Comparison of ENCODE assay signal across 8 mouse cellular contexts in the genomic region with DNA sequence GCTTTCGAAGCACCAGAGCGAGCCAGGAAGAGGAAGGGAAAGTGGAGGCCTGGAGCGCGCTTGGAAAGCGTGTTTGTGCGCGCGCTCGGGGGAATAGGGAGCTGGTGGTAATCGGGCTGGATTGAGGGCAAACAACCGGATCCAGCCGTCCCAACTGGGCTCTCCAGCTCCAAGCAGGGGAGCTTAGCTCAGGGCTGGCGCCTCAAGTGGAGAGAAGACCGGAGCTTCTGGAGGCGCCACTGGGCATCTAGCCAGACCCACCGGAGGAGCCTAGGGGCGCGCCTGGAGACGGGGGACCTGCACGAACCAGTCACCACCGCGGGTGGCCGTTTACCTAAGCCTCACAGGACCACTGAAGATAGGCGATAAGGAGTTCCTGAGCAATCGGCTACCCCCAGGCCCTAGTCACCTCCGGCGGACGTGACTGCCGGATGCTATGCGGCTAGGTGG. TPM values are rescaled to one million over a fixed set of nuclear protein-coding genes. Genes with fewer than 3 reads are reported as not detected.
A peak's percentile ranks its signal among the peaks of the same experiment; 100 is the strongest.
DNase-seq lines count a peak whose midpoint lies in the region; ATAC-seq lines count a peak whose summit lies in the region.

No protein-coding gene starts in this region.

- DNase-seq in adrenal gland, adult (ENCODE audit: inconsistent age in 2 of 2, low spot score in 1 of 2) = peak; percentile 53 to 75
- no peak for DNase-seq in adrenal gland, postnatal 4 days (ENCODE audit: low spot score in 2 of 2)
- DNase-seq in ES-CJ7 (ENCODE audit: low read depth, low spot score) = peak; percentile 33
- no peak for DNase-seq in hindbrain, embryonic 10.5 days (ENCODE audit: low spot score)
- DNase-seq in natural killer cell, adult 2 months (ENCODE audit: low spot score in 2 of 2) = peak; percentile 51 to 67
- no peak for DNase-seq in layer of hippocampus, postnatal 14 days (ENCODE audit: low spot score in 2 of 2)

- peaks cover 95% of the 10 kb centered on the region for H3K27me3 ChIP-seq in forebrain, embryonic 13.5 days
- H3K27me3 ChIP-seq in hindbrain, embryonic 10.5 days (ENCODE audit: insufficient read depth, poor library complexity, severe bottlenecking) = peaks cover 100% of the 10 kb centered on the region
- H3K27me3 ChIP-seq in liver, embryonic 12.5 days (replicated peaks) = peaks cover 100% of the 10 kb centered on the region

- H3K9ac ChIP-seq in forebrain, embryonic 13.5 days = peak overlapping the region; percentile 34
- no peak overlapping the region for H3K9ac ChIP-seq in liver, embryonic 12.5 days

- peak overlapping the region; percentile 24 for H3K4me3 ChIP-seq in forebrain, embryonic 13.5 days
- H3K4me3 ChIP-seq in hindbrain, embryonic 10.5 days = peak overlapping the region; percentile 40
- peak overlapping the region; percentile 22 for H3K4me3 ChIP-seq in liver, embryonic 12.5 days

- WGBS in forebrain, embryonic 13.5 days = 5% methylated on average over 28 of the region's 30 CpGs
- 8% methylated on average over 30 of the region's 30 CpGs for WGBS in hindbrain, embryonic 10.5 days
- WGBS in liver, embryonic 12.5 days (ENCODE audit: insufficient replicate concordance) = 3% methylated on average over 28 of the region's 30 CpGs

- H3K27ac ChIP-seq in forebrain, embryonic 13.5 days = no peak overlapping the region
- peak overlapping the region; percentile 74 for H3K27ac ChIP-seq in hindbrain, embryonic 10.5 days
- no peak overlapping the region for H3K27ac ChIP-seq in liver, embryonic 12.5 days

- H3K9me3 ChIP-seq in forebrain, embryonic 13.5 days (replicated peaks) = no peaks in the 10 kb centered on the region
- no peaks in the 10 kb centered on the region for H3K9me3 ChIP-seq in hindbrain, embryonic 10.5 days
- H3K9me3 ChIP-seq in liver, embryonic 12.5 days (replicated peaks) = no peaks in the 10 kb centered on the region

- peaks cover 49% of the 10 kb centered on the region for H3K4me1 ChIP-seq in forebrain, embryonic 13.5 days
- peaks cover 76% of the 10 kb centered on the region for H3K4me1 ChIP-seq in hindbrain, embryonic 10.5 days (replicated peaks)
- peaks cover 33% of the 10 kb centered on the region for H3K4me1 ChIP-seq in liver, embryonic 12.5 days

- no peaks in the 10 kb centered on the region for H3K36me3 ChIP-seq in forebrain, embryonic 13.5 days (ENCODE audit: poor library complexity, severe bottlenecking)
- H3K36me3 ChIP-seq in hindbrain, embryonic 10.5 days = no peaks in the 10 kb centered on the region
- H3K36me3 ChIP-seq in liver, embryonic 12.5 days = no peaks in the 10 kb centered on the region

- no peak for ATAC-seq in forebrain, embryonic 13.5 days
- ATAC-seq in liver, embryonic 12.5 days = no peak

- H3K4me2 ChIP-seq in forebrain, embryonic 13.5 days = peak overlapping the region; percentile 55
- peak overlapping the region; percentile 51 for H3K4me2 ChIP-seq in liver, embryonic 12.5 days

RNA-seq across cellular contexts. Expression of a gene that starts 4.3 kb away (rescaled TPM):
- 10 to 100 TPM; 34.6 to 37.8 TPM for total RNA-seq in adrenal gland, postnatal 4 days (2021)
- 16.2 and 18.8 TPM in 2 replicates for polyA plus RNA-seq in forebrain, embryonic 13.5 days (2015; fragmentation: Nextera tagmentation; extraction: Ambion mirVana)
- 20.0 and 20.7 TPM in 2 replicates for polyA plus RNA-seq in hindbrain, embryonic 10.5 days (2016; fragmentation: Nextera tagmentation; extraction: Ambion mirVana)
- 7.9 and 8.4 TPM in 2 replicates for polyA plus RNA-seq in liver, embryonic 12.5 days (2016; fragmentation: Nextera tagmentation; extraction: Ambion mirVana)
- 10 to 100 TPM; 18.6 to 19.1 TPM for total RNA-seq in layer of hippocampus, postnatal 14 days (2021)

Comparison
In these comparisons a context has a peak if more than half of its experiments do, and no peak if none do; other contexts are left out.
1. DNase-seq: peak in adrenal gland, adult (2 of 2), ES-CJ7 (single experiment) and natural killer cell, adult 2 months (2 of 2); none in adrenal gland, postnatal 4 days (0 of 2), hindbrain, embryonic 10.5 days (single experiment) and layer of hippocampus, postnatal 14 days (0 of 2).
2. Peak in every context shown above with its lines, with median percentiles within 50 percentile points of each other: H3K4me3 ChIP-seq.